Mouse (Mus musculus) embryonic facial prominence, embryonic 10.5 days (tissue): ENCODE measurements around the gene Gipr. TPM values are rescaled to one million over a fixed set of nuclear protein-coding genes. Genes with fewer than 3 reads are reported as not detected.
"Not testable (repeated sequence)": the region's sequence is repeated elsewhere in the genome, so short reads cannot be mapped to it uniquely, and the experiment has no call there.

Source experiments
- DNase-seq: peaks from one replicate; pipeline ENCODE4 v3.0.0-alpha.2; 2017; ENCODE audit warnings: low spot score
- H3K27ac ChIP-seq: fragments of 300-500 bp; sonication (generic); replicated peaks from 2 replicates; pipeline ENCODE4 v1.5.1; 2016; ENCODE audit warnings: mild to moderate bottlenecking
- H3K27me3 ChIP-seq: fragments of 300-500 bp; sonication (generic); replicated peaks from 2 replicates; pipeline ENCODE4 v1.6.1; 2016; ENCODE audit warnings: low read depth, mild to moderate bottlenecking; ENCODE audit not compliant: poor library complexity, severe bottlenecking
- H3K36me3 ChIP-seq: fragments of 300-500 bp; sonication (generic); replicated peaks from 2 replicates; pipeline ENCODE4 v1.6.1; 2016; ENCODE audit warnings: mild to moderate bottlenecking, moderate library complexity
- H3K4me1 ChIP-seq: fragments of 300-500 bp; sonication (generic); 2 replicates; pipeline ENCODE4 v1.6.1; 2016
- H3K4me3 ChIP-seq: fragments of 300-500 bp; sonication (generic); 2 replicates; pipeline ENCODE4 v1.5.1; 2016; ENCODE audit warnings: mild to moderate bottlenecking, moderate library complexity
- H3K9me3 ChIP-seq: fragments of 300-500 bp; sonication (generic); 2 replicates; pipeline ENCODE4 v1.6.1; 2016; ENCODE audit warnings: mild to moderate bottlenecking
- WGBS: fragments of 180-500 bp; shearing (Covaris S2); methylation state at CpG from one replicate; pipeline ENCODE4 v1.1.7; 2016; 5-methylcytosine and 5-hydroxymethylcytosine counted together
- polyA plus RNA-seq: library from polyadenylated mRNA; unstranded; fragments of >200 nt; fragmentation: Nextera tagmentation; extraction: Ambion mirVana; gene quantifications from 2 replicates; pipeline ENCODE4 v1.2.1, GENCODE M21; 2016

The Gipr gene
- polyA plus RNA-seq, 1 experiment from 2014 or later, result 1.4 TPM

GRCm38 (mm10) chr7:19158601-19159000 lies 7.3 kb downstream of the Gipr start:
- Histone ChIP-seq H3K9me3 (0 out of 2 replicates have a peak, but pooled peaks cover 2% of the 10 kb centered on the region), H3K36me3 (peaks cover 28% of the 10 kb centered on the region), H3K4me3 (no peak overlapping the region), H3K4me1 (peaks cover 28% of the 10 kb centered on the region), H3K27ac (no peak overlapping the region), H3K27me3 (peaks cover 53% of the 10 kb centered on the region)
- WGBS, result 74% methylated on average over 11 of the region's 11 CpGs
- DNase-seq, result no peak

GRCm38 (mm10) chr7:19157160-19157800 lies 8.6 kb downstream of the Gipr start:
- 6% methylated on average over 30 of the region's 30 CpGs for WGBS

GRCm38 (mm10) chr7:19155825-19156475 lies 10.0 kb downstream of the Gipr start:
- no peak overlapping the region for H3K27ac ChIP-seq
- DNase-seq, result no peak
- peaks cover 55% of the 10 kb centered on the region for H3K36me3 ChIP-seq
- H3K27me3 ChIP-seq, result peaks cover 31% of the 10 kb centered on the region
- 0 out of 2 replicates have a peak, but pooled peaks cover 2% of the 10 kb centered on the region for H3K9me3 ChIP-seq
- no peak overlapping the region for H3K4me3 ChIP-seq
- WGBS, result 63% methylated on average over 13 of the region's 13 CpGs
- H3K4me1 ChIP-seq, result peaks cover 29% of the 10 kb centered on the region

More at GRCm38 (mm10) chr7:19157160-19157800, 8.6 kb downstream of the Gipr start:
- 0 out of 2 replicates have a peak, but pooled peaks cover 2% of the 10 kb centered on the region for H3K9me3 ChIP-seq
- peak; percentile 94 for DNase-seq
- peaks cover 42% of the 10 kb centered on the region for H3K36me3 ChIP-seq
- peak overlapping the region; percentile 75 for H3K27ac ChIP-seq
- peaks cover 24% of the 10 kb centered on the region for H3K4me1 ChIP-seq
- H3K4me3 ChIP-seq, result peak overlapping the region; percentile 43
- H3K27me3 ChIP-seq, result peaks cover 39% of the 10 kb centered on the region

- H3K36me3 ChIP-seq, result peaks cover 56% of the 10 kb centered on the region
These were observed 11.1 kb downstream of the Gipr start for GRCm38 (mm10) chr7:19154796-19155195.

GRCm38 (mm10) chr7:19151121-19151520 lies 14.8 kb downstream of the Gipr start:
- Histone ChIP-seq H3K36me3 (peaks cover 63% of the 10 kb centered on the region), H3K4me3 (peak overlapping the region; percentile 87; the same call in 1 of the 2 replicates), H3K4me1 (peaks cover 23% of the 10 kb centered on the region)
- H3K27me3 ChIP-seq, H3K27ac ChIP-seq, DNase-seq, H3K9me3 ChIP-seq: not testable (repeated sequence)
- 93% methylated on average over 10 of the region's 10 CpGs for WGBS

More at GRCm38 (mm10) chr7:19154796-19155195, 11.1 kb downstream of the Gipr start:
- no peak for DNase-seq
- Histone ChIP-seq H3K9me3 (no peaks in the 10 kb centered on the region), H3K4me1 (peaks cover 28% of the 10 kb centered on the region), H3K27me3 (peaks cover 19% of the 10 kb centered on the region), H3K27ac (no peak overlapping the region), H3K4me3 (no peak overlapping the region)
- 87% methylated on average over 8 of the region's 8 CpGs for WGBS

- WGBS, result under 1% methylated on average over 24 of the region's 24 CpGs
- peak; percentile 97 for DNase-seq
- H3K4me3 ChIP-seq, result peak within 1 kb of the TSS; percentile 87
- H3K36me3 ChIP-seq, result peaks cover 55% of the 10 kb centered on the region
- H3K4me1 ChIP-seq, result peaks cover 23% of the 10 kb centered on the region
- H3K27me3 ChIP-seq, result no peaks in the 10 kb centered on the region
- no peaks in the 10 kb centered on the region for H3K9me3 ChIP-seq
- peak within 1 kb of the TSS; percentile 80 for H3K27ac ChIP-seq
These were observed 16.3 kb downstream of the Gipr start, which contains the start of gene Snrpd2 for GRCm38 (mm10) chr7:19149626-19150025. TSS of gene Snrpd2 (plus strand) at chr7:19149722.

- H3K4me1 ChIP-seq, result peaks cover 23% of the 10 kb centered on the region
- DNase-seq, result peak; percentile 98
- no peaks in the 10 kb centered on the region for H3K27me3 ChIP-seq
- H3K36me3 ChIP-seq, result peaks cover 49% of the 10 kb centered on the region
- H3K4me3 ChIP-seq, result peak within 1 kb of the TSS; percentile 87
- WGBS, result under 1% methylated on average over 43 of the region's 43 CpGs
- peak within 1 kb of the TSS; percentile 80 for H3K27ac ChIP-seq
- no peaks in the 10 kb centered on the region for H3K9me3 ChIP-seq
These were observed 16.9 kb downstream of the Gipr start, which contains the start of gene Qpctl for GRCm38 (mm10) chr7:19148875-19149541. TSS of gene Qpctl (minus strand) at chr7:19149291.

- Histone ChIP-seq H3K4me3 (peak overlapping the region; percentile 87), H3K27ac (peak overlapping the region; percentile 80), H3K36me3 (peaks cover 42% of the 10 kb centered on the region), H3K9me3 (no peaks in the 10 kb centered on the region), H3K27me3 (no peaks in the 10 kb centered on the region), H3K4me1 (peaks cover 23% of the 10 kb centered on the region)
- DNase-seq, result no peak
- WGBS, result 17% methylated on average over 20 of the region's 20 CpGs
These were observed 17.6 kb downstream of the Gipr start for GRCm38 (mm10) chr7:19148180-19148874.

- H3K4me3 ChIP-seq, result peak overlapping the region; percentile 87; the same call in 1 of the 2 replicates
- 52% methylated on average over 6 of the region's 6 CpGs for WGBS
- H3K27ac ChIP-seq, result no peak overlapping the region
- H3K4me1 ChIP-seq, result peaks cover 23% of the 10 kb centered on the region
- peaks cover 42% of the 10 kb centered on the region for H3K36me3 ChIP-seq
- no peaks in the 10 kb centered on the region for H3K9me3 ChIP-seq
- H3K27me3 ChIP-seq, result no peaks in the 10 kb centered on the region
- no peak for DNase-seq
These were observed 18.4 kb downstream of the Gipr start for GRCm38 (mm10) chr7:19147497-19148045.

GRCm38 (mm10) chr7:19146793-19147192 lies 19.1 kb downstream of the Gipr start:
- WGBS, result 90% methylated on average over 10 of the region's 10 CpGs
- H3K4me3 ChIP-seq, result no peak overlapping the region
- peaks cover 42% of the 10 kb centered on the region for H3K36me3 ChIP-seq

GRCm38 (mm10) chr7:19137380-19137779 lies 28.5 kb downstream of the Gipr start:
- no peaks in the 10 kb centered on the region for H3K27me3 ChIP-seq
- H3K27ac ChIP-seq, result no peak overlapping the region
- WGBS, result 52% methylated on average over 5 of the region's 5 CpGs
- peak; percentile 71 for DNase-seq
- H3K36me3 ChIP-seq, result peaks cover 86% of the 10 kb centered on the region
- no peaks in the 10 kb centered on the region for H3K9me3 ChIP-seq
- no peaks in the 10 kb centered on the region for H3K4me1 ChIP-seq
- no peak overlapping the region for H3K4me3 ChIP-seq

More at GRCm38 (mm10) chr7:19146793-19147192, 19.1 kb downstream of the Gipr start:
- Histone ChIP-seq H3K27me3 (no peaks in the 10 kb centered on the region), H3K27ac (no peak overlapping the region), H3K4me1 (peaks cover 23% of the 10 kb centered on the region), H3K9me3 (no peaks in the 10 kb centered on the region)
- DNase-seq, result no peak
